Mouse (Mus musculus) testis, adult 2 months (tissue): Measurements from ENCODE around the gene Cnot3. TPM values are rescaled to one million over a fixed set of nuclear protein-coding genes. Genes with fewer than 3 reads are reported as not detected.
"Not testable (repeated sequence)": the region's sequence is repeated elsewhere in the genome, so short reads cannot be mapped to it uniquely, and the experiment has no call there.

ENCODE experiments used
- H3K27ac ChIP-seq: fragments of 200-500 bp; 2 replicates; pipeline ENCODE4 v1.5.1; 2012; ENCODE audit warnings: low read depth, low read length; ENCODE audit not compliant: control insufficient read depth, insufficient read depth
- H3K27me3 ChIP-seq: fragments of 200-500 bp; 2 replicates; pipeline ENCODE4 v1.6.1; 2012; ENCODE audit warnings: mild to moderate bottlenecking, low read length, moderate library complexity; ENCODE audit not compliant: control insufficient read depth, insufficient read depth
- H3K36me3 ChIP-seq: fragments of 200-500 bp; 2 replicates; pipeline ENCODE4 v1.6.1; 2012; ENCODE audit warnings: mild to moderate bottlenecking, low read length; ENCODE audit not compliant: control insufficient read depth, insufficient read depth
- H3K4me1 ChIP-seq: fragments of 200-500 bp; 2 replicates; pipeline ENCODE4 v1.6.1; 2012; ENCODE audit warnings: low read length; ENCODE audit not compliant: control insufficient read depth, insufficient read depth
- H3K4me3 ChIP-seq: fragments of 200-500 bp; 2 replicates; pipeline ENCODE4 v1.5.1; 2012; ENCODE audit warnings: low read depth, mild to moderate bottlenecking, low read length, moderate library complexity, mixed read lengths; ENCODE audit not compliant: control insufficient read depth
- CTCF ChIP-seq: fragments of 200-500 bp; IDR thresholded peaks from 2 replicates; pipeline ENCODE4 v1.5.1; 2012; ENCODE audit warnings: low read depth, mild to moderate bottlenecking, inconsistent platforms, low read length, moderate library complexity; ENCODE audit not compliant: control insufficient read depth, insufficient read depth, insufficient replicate concordance
- POLR2A ChIP-seq: fragments of 200-500 bp; IDR thresholded peaks from 2 replicates; pipeline ENCODE4 v1.6.1; 2012; ENCODE audit warnings: low read depth, mild to moderate bottlenecking, inconsistent platforms, low read length, moderate library complexity; ENCODE audit not compliant: control insufficient read depth
- polyA plus RNA-seq: library from polyadenylated mRNA; depleted of rRNA; stranded (reverse); fragments of >200 nt; gene quantifications from 2 replicates; pipeline ENCODE4 v1.2.3, GENCODE M21; 2012; rRNA removed

Gene Cnot3
- polyA plus RNA-seq, 1 experiment, result 26.3 TPM

DNA sequence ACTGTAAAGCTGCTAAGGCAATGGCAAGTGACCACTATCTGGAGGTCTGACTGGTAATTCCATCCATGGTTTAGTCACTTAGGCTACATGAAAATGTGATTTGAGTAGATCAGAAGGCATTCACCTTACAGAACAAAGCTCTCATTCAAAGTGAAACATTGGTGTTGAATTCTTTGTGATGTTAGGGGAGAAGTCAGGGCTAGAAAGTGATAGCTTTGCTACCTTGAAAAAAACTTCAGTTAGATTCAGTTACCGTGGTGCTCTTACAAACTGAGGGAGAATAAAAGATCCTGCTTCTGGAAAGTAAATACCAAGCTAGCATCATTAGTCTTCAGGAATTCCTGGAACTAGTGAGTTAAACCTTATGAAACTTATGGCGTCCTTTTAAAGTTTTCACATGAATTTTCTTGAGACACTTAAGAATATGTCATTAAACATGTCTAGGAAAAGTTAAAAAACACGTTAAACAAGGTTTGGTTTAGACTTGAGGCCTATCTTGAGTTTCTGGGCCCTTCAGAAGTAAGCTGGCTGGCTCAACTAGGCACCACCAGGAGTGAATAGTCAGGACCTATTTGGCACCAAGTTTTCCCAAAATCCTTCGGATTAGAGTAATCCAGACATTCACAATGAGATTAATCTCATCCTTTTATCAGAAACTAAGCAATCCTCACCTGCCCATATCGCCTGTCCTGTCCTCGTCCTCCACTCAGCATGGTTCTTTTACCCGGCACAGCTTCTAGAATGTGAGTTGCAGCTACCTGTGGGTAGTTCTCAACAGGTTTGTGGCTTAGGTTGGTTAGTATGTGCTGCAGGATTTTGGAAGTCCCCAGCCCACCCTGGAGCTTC lies 62.7 kb downstream of the Cnot3 start:
- TF ChIP-seq POLR2A (no peak), CTCF (no peak)
- Histone ChIP-seq H3K4me1 (no peaks in the 10 kb centered on the region), H3K27ac (no peak overlapping the region), H3K4me3 (no peak overlapping the region), H3K27me3 (no peaks in the 10 kb centered on the region), H3K36me3 (no peaks in the 10 kb centered on the region; the same call in 1 of the 2 replicates)

GRCm38 (mm10) chr7:3708447-3708980 lies 63.4 kb downstream of the Cnot3 start:
- not testable (repeated sequence) for H3K36me3 ChIP-seq, H3K27ac ChIP-seq, H3K27me3 ChIP-seq, H3K4me3 ChIP-seq, H3K4me1 ChIP-seq

DNA sequence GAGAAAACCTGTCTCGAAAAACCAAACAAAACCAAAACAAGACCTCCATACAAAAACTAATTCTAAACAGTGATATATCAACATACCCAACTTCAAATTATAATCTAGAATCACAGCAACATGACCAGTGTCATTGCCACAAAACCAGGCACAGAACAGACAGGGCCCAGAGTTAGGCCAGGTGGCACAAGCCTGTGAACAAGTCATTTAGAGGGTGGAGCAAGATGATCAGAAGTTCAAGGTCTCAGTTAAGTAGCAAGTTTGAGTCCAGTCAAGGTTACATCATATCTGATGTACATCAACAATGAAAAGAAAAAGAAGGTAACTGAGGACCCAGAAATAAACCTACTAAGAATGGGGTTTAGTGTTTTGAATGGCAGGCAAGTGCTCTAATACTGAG lies 63.9 kb downstream of the Cnot3 start:
- H3K27ac ChIP-seq, result no peak overlapping the region
- no peaks in the 10 kb centered on the region for H3K4me1 ChIP-seq
- H3K27me3 ChIP-seq, result no peaks in the 10 kb centered on the region
- TF ChIP-seq CTCF, result no peak
- TF ChIP-seq POLR2A, result no peak
- no peaks in the 10 kb centered on the region; the same call in 1 of the 2 replicates for H3K36me3 ChIP-seq
- H3K4me3 ChIP-seq, result no peak overlapping the region

Other genes starting within 250 kb of the Cnot3 start
- gene Cacng6, start 221.1 kb upstream of the Cnot3 start, polyA plus RNA-seq, result 0.05 and 0.11 TPM in 2 replicates
- 0.84 and 1.3 TPM in 2 replicates for gene Tarm1, start 142.6 kb upstream of the Cnot3 start, polyA plus RNA-seq
- 1.9 and 3.2 TPM in 2 replicates for gene Oscar, start 29.1 kb upstream of the Cnot3 start, polyA plus RNA-seq
- 99.6 and 122 TPM in 2 replicates for gene Ndufa3, start 27.9 kb upstream of the Cnot3 start, polyA plus RNA-seq
- 17.2 and 18.1 TPM in 2 replicates for gene Tfpt, start 15.3 kb upstream of the Cnot3 start, polyA plus RNA-seq
- gene Prpf31, start 15.3 kb upstream of the Cnot3 start, polyA plus RNA-seq, result 24.8 and 26.4 TPM in 2 replicates
- 5.2 and 5.7 TPM in 2 replicates for gene Leng1, start 20.6 kb downstream of the Cnot3 start, polyA plus RNA-seq
- gene Tmc4, start 32.3 kb downstream of the Cnot3 start, polyA plus RNA-seq, result 2.9 and 5.1 TPM in 2 replicates
- 14.0 and 14.6 TPM in 2 replicates for gene Tsen34, start 47.6 kb downstream of the Cnot3 start, polyA plus RNA-seq
- 12.5 and 14.9 TPM in 2 replicates for gene Mboat7, start 48.3 kb downstream of the Cnot3 start, polyA plus RNA-seq
- 408 and 458 TPM in 2 replicates for gene Rps9, start 58.7 kb downstream of the Cnot3 start, polyA plus RNA-seq
- 0.51 and 0.79 TPM in 2 replicates for gene Pirb, start 75.1 kb downstream of the Cnot3 start, polyA plus RNA-seq
- not detected in 2 replicates for gene Gm15448, start 180.4 kb downstream of the Cnot3 start, polyA plus RNA-seq
- gene Pira2, start 199.8 kb downstream of the Cnot3 start, polyA plus RNA-seq, result 0.09 and 0.12 TPM in 2 replicates